ENCODE assay signal across 27 mouse cellular contexts in genomic region chr5:5486071-5486470, GRCm38 (mm10). TPM values are rescaled to one million over a fixed set of nuclear protein-coding genes. Genes with fewer than 3 reads are reported as not detected.
"Had no signal": no experiment of that assay in that cellular context is flagged by ENCODE, and none has a peak within 500 bp of the region (broad histone marks: within the 10 kb centered on the region; RNA-seq: fewer than 3 reads in every experiment).

No protein-coding gene starts in this region.

- DNase-seq: kidney, postnatal 14 days; kidney, postnatal 4 days; layer of hippocampus, postnatal 36 days; left cerebral cortex, postnatal 4 days; liver, postnatal 0 days; lung, embryonic 14.5 days; retina, postnatal 1 day; right cerebral cortex, postnatal 25 days; thymus, adult 18-20 months; thymus, postnatal 36 days had no signal

- H3K4me3 ChIP-seq: limb, embryonic 12.5 days; limb, embryonic 15.5 days; midbrain, embryonic 12.5 days; myocyte; neural tube, embryonic 13.5 days had no signal

- H3K4me1 ChIP-seq: limb, embryonic 12.5 days; limb, embryonic 15.5 days; midbrain, embryonic 12.5 days; neural tube, embryonic 13.5 days had no signal

- H3K27me3 ChIP-seq: limb, embryonic 12.5 days; limb, embryonic 15.5 days; midbrain, embryonic 12.5 days; neural tube, embryonic 13.5 days had no signal

- H3K27ac ChIP-seq: limb, embryonic 12.5 days; limb, embryonic 15.5 days; liver, embryonic 14.5 days; macrophage; midbrain, embryonic 12.5 days; neural tube, embryonic 13.5 days had no signal

- H3K4me2 ChIP-seq: limb, embryonic 12.5 days; limb, embryonic 15.5 days; liver, embryonic 11.5 days; lung, embryonic 14.5 days; midbrain, embryonic 12.5 days; neural tube, embryonic 13.5 days had no signal

- H3K9me3 ChIP-seq: limb, embryonic 12.5 days; limb, embryonic 15.5 days; midbrain, embryonic 12.5 days; neural tube, embryonic 13.5 days had no signal

- H3K9ac ChIP-seq: limb, embryonic 12.5 days; limb, embryonic 15.5 days; liver, embryonic 14.5 days; liver, postnatal 0 days; lung, embryonic 14.5 days; midbrain, embryonic 12.5 days; neural tube, embryonic 13.5 days had no signal

- ATAC-seq: liver, postnatal 0 days; lung, postnatal 0 days; midbrain, embryonic 16.5 days had no signal

- H3K36me3 ChIP-seq: limb, embryonic 12.5 days; limb, embryonic 15.5 days; midbrain, embryonic 12.5 days; neural tube, embryonic 13.5 days had no signal

RNA-seq across cellular contexts. Expression of gene 1700015F17Rik, which starts 7.1 kb away (rescaled TPM):
- total RNA-seq: layer of hippocampus, postnatal 10 days; layer of hippocampus, postnatal 36 days; left cerebral cortex, postnatal 4 days; megakaryocyte, adult 5-6 weeks; monocyte, adult 5-6 weeks had no signal
- polyA plus RNA-seq: kidney, embryonic 16.5 days; limb, embryonic 12.5 days; limb, embryonic 15.5 days; liver, embryonic 11.5 days; liver, embryonic 14.5 days; liver, postnatal 0 days; lung, embryonic 14.5 days; lung, postnatal 0 days; macrophage; midbrain, embryonic 12.5 days; midbrain, embryonic 16.5 days; myocyte; neural tube, embryonic 13.5 days; small intestine, adult 2 months; spleen, adult 2 months; stomach, embryonic 16.5 days had no signal
